Mouse (Mus musculus): ENCODE data around the gene Fam193a.

The Fam193a gene

DNA sequence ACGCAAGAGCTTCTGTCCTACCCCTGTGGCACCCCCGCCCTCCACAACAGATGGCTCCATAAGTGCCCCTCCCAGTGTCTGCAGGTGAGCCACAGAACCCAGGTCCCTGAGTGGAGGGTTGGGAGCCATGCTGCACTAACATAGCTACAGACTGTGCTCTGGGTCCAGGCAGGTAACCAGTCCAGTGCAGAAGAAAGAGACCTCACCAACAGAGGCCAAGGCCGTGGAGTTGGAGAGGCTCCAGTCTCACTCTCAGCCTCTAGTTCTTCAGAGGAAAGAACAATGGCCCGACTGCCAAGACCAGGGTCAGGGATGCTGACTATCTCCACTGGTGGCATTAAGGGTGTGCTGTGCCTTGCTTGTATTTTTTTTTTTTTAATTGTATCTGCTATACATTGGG is 91.6 kb downstream of the Fam193a start:
- DNase-seq (ENCODE audit: low read depth, low spot score), result no peak

DNA sequence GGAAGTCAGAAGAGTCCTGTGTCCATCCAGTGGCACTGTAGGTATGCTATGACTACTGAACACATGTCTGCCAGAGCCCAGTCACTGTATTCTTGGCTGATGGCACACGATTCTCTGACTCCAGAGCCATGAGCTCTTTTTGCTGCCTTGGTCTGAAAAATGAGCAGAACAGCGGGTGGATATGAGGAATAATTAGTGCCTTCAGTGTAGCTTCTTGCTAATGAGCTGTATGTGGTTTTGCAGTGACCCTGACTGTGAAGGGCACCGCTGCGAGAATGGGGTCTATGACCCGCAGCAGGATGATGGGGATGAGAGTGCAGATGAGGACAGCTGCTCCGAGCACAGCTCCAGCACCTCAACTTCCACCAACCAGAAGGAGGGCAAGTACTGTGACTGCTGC is 92.1 kb downstream of the Fam193a start:
- no peak for DNase-seq (ENCODE audit: low read depth, low spot score)

DNA sequence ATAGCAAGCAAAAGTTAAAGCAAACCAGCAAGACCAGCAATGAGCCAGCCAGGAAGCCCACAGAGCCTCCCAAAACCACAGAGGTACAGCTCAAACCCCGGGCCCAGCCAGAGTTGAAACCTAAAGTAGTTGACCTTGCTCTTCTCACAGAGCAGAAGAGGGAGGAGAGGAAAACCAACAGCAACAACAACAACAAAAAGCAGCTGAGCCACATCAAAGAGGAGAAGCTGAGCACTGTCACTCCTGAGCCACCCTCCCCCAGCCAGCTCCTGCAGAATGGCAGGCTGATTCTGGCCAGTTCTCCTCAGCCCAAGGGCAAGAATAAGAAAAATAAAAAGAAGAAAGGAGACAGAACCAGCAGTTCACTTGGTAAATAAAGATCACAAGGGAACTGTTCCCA is 96.3 kb downstream of the Fam193a start:
- DNase-seq (ENCODE audit: low read depth, low spot score), result peak; percentile 78

DNA sequence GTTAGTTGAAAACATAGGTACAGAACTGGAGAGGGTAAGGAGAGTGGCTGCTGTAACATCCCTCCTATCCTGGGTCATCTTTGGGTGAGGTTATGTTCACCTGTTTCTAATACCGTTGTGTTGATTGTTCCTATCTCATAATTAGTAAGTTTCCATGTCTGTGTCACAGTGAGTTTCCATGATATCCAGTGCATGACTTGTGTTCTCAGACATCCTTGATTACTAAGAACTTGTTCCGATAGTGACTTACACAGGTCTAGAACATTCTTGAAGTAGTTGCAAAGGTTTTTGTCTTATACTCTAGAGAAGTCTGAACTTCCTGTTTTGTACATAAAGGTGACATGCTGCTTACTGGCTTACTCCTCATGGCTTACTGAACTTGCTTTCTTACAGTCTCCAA is 96.9 kb downstream of the Fam193a start:
- DNase-seq (ENCODE audit: low read depth, low spot score), result peak; percentile 68

DNA sequence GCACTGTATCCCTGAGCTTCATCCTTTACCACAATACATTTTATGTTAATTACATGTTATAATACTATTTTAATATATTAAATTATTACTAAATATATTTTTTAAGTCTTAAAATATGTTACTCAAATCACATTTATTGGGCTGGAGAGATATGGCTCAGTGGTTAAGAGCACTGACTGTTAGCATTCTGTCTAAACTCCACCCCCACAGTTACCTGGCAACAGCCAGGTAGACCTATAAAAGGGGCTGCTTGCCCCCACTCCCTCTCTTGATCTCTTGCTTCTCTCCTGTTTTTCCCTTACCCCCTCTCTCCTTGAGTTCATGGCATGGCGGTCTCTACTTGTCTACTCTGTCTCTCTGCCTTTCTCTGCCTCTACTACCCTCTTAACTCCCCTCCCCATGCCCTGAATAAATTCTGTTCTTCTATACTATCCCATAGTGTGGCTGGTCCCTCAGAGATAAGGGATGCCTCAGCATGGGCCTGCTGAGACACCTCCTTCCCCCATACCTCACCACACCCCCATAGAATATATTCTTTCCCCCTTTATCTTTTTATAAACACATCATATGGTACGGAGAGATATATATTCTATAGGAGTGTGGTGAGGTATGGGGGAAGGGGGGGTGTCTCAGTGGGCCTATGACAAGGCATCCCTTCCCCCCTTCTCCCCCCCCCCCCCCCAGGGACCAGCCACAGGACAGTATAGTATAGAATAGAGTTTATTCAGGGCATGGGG is 98.5 kb downstream of the Fam193a start:
- no peak for DNase-seq (ENCODE audit: low read depth, low spot score)

DNA sequence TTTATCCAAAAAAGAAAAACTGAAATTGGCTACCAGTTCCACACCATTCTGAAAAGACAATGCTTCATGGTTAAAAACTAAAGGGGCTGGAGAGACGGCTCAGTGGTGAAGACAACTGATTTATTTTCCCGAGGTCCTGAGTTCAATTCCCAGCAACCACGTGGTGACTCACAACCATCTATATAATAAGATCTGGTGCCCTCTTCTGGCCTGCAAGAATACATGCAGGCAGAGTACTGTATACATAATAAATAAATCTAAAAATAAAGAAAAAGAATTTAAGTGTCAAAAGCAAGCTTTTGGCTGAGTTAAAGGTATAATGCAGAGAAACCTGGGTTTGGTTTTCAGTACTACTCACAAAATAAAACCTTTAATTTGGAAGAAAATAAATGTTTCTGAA is 111.2 kb downstream of the Fam193a start:
- no peak for DNase-seq (ENCODE audit: low read depth, low spot score)

DNA sequence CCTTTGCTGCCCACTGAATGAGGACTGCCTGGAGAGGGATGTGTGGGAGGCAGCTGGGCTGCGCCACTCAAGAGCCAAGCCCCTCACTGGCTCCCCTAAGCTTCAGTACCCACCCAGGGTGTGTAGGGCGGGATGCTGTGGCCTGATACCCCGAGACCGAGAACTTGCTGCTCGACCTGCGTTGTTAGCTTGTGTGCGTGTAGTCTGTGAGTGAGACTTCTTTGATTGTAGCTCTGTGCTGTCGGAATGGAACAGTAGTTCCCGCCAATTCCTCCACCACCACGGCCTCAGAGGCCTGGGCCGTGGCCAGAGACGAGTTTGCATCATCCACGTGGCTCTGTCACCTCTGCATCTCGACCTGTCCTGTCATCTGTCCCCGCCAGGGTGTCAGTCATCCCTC is 116.0 kb downstream of the Fam193a start:
- DNase-seq (ENCODE audit: low read depth, low spot score), result no peak

DNA sequence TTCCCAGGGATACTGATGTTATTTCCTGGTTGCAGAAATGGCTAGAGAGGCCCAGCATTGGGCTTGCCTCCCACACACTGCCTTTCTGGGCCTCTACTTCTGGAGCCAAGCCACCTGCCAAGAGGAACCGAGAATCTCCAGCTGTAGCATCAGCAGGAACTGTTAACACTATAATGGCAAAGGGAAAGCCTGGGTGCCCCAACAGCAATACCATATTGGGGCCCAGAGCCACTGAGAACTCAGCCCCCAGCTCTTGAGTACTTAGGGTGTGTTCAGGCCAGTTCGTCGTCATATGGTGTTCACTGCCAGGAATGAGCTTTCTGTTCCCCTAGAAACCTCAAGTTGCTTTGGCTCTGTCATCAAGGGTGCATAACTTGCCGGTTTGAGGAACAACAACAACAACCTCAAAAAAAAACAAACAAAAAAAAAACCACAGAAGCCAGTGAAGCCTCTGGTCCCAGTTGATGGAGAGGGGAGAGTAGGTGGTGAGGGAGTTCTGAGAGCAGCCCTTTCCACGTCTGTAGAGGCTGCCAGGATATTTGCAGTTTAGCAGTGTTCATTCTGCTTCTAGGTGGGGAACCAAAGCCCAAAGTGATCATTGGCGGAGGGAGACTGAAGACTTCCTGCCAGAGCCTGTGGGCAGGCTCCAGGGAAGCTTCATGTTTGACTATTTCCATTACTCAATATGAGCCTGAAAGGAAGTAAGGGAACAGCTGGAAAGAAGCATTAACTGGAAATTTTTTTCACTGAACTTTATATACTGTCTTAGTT is 117.8 kb downstream of the Fam193a start:
- DNase-seq (ENCODE audit: low read depth, low spot score), result no peak

DNA sequence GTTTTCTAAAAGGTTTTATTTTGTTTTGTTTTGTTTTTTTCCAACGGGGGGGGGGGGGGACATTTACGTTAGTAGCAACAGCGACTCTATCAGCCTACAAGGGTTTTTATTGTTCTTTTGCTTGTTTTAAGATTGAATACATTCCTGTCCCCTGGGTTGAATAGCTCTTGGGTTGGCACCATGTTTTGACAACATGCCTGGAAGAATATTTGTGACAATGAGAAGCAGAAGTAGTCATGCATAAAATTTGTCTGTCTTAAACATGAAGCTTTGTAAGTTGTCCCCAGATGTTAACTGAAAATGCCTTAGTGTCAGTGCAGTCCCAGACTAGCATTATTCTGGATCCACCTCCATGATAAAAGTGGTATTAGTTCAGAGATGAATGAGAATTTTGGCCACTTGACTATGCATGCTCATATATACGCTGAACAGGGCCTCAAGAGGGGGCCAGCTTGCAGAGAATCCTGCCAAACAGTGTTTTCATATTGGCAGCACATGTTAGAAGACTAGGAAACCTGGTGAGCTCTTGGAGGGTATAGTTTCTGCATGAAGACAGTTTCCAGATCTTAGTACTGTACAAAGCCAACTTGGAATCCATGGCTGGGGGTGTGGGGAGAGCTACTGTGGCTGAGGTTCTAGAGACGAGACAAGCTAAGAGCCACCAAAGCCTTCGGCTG is 119.1 kb downstream of the Fam193a start:
- no peak for DNase-seq (ENCODE audit: low read depth, low spot score)

DNA sequence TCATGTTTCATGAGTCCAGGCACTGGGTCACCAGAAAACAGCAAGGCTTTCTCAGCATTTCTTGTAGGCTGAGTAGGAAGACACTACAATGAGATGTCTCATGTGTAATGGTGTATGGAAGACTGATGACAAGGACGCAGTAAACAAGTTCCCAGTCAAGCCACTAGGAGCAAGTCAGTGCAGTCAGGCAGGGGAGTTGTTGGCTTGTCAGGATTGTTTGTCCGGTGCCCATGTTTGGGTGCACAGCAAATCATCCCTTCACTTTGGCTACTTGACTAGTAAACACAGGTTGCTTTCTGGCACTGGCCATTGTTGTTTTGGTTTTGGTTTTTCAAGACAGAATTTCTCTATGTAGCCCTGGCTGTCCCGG is 119.7 kb downstream of the Fam193a start:
- no peak for DNase-seq (ENCODE audit: low read depth, low spot score)

DNA sequence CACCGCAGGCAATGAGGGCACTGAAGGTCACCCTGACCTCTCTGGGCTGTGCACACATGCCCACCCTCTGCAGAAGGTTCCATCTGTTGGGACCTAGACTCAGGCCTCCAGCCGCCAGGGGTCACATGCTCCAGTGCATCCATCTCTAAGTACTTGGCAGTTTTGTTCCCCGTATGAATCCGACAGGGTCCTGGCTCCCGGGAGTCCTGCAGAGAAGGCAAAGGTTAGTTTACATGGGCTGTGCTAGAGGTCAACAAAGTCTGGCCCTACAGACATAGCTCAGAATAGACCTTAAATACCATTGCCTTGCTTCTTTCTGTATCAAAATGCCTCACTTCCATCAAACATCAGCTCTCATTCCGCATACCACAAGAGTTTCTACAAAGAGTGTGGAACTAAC is 127.0 kb downstream of the Fam193a start:
- DNase-seq (ENCODE audit: low read depth, low spot score), result no peak

DNA sequence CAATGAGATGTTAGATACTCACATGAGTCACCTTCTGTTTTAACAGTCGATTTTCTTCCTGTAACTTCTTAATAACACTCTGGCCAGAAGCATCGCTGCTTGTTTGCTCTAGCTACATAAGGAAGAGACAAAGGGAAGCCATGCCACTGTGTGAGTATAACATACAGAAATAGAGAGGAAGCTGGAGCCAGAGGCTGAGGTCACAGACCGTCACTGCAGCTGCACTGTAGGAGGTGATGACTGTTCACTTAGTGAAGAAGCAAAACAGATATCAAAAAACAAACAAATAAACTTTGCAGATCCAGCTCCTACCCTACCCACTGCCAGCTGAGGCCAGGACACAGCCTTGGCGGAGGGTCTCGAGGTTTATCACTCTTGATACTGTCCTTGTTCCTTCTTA is 131.2 kb downstream of the Fam193a start:
- no peak for DNase-seq (ENCODE audit: low read depth, low spot score)

DNA sequence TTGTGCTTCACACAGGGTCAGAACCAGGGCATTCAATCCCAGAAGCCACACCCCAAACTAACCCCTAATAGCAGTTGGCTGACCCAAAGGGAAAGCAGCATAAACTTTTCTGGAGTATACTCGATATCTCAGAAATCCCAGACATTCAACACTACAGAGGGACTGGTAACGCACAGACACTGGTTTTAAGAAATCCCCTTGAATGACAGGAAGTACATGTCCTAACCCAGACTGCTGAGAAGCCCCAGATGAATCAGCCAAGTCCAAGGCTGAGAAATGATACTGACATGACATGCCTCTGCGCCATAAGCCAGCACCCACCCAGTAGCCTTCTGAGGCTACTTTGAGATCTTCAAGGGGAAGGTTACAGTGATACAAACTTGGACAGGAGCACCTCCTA is 131.9 kb downstream of the Fam193a start:
- no peak for DNase-seq (ENCODE audit: low read depth, low spot score)

DNA sequence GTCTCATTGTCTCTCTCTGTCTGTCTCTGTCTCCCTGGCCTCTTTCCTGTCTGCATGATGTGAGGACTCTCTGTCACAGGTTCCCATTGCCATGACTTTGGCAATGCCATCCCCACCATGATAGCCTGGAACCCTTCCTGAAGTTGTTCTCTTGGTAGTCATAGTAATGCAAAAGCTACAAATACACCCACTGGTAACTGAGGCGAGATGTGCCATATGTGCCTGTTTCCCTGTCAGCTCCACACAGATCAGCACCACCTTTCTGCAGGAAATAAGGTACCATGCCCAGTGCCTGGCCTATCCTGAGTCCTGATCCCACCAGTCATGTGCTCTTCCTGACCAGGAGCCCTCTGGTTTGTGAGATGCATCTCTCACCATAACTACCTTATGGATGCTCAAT is 132.7 kb downstream of the Fam193a start:
- DNase-seq (ENCODE audit: low read depth, low spot score), result no peak

DNA sequence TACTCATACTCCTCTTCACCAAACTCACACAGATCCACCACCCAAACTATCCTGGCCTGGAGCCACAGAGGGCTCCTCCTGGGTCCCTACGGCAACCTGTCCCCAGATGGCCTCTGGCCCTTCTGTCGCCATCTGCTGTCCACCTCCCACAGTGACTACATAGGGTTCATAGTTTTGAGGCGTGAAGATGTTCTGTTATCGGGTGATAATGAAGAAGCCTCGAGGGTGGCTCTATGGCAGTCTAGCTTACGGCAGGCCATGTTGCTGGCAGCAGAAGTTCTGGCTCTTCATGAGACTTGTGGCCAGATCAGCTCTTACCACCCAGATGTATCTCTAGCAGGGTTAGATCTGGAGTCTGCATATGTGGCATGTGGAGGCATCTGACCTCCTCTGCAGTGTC is 133.1 kb downstream of the Fam193a start:
- DNase-seq (ENCODE audit: low read depth, low spot score), result no peak

DNA sequence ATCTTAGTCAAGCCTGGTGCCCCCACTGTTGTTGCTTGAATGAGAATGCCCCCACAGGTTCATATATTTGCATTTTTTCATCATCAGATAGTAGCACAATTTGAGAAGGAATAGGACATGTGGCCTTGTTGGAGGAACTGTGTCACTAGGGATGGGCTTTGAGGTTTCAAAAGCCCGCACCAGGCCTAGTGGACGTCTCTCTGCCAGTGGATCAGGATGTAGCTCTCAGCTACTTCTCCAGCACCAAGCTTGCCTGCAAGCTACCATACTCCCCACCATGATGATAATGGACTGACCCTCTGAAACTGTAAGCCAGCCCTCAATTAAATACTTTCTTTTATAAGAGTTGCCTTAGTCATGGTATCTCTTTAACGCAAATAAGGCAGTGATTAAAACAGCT is 142.8 kb downstream of the Fam193a start:
- DNase-seq (ENCODE audit: low read depth, low spot score), result no peak

DNA sequence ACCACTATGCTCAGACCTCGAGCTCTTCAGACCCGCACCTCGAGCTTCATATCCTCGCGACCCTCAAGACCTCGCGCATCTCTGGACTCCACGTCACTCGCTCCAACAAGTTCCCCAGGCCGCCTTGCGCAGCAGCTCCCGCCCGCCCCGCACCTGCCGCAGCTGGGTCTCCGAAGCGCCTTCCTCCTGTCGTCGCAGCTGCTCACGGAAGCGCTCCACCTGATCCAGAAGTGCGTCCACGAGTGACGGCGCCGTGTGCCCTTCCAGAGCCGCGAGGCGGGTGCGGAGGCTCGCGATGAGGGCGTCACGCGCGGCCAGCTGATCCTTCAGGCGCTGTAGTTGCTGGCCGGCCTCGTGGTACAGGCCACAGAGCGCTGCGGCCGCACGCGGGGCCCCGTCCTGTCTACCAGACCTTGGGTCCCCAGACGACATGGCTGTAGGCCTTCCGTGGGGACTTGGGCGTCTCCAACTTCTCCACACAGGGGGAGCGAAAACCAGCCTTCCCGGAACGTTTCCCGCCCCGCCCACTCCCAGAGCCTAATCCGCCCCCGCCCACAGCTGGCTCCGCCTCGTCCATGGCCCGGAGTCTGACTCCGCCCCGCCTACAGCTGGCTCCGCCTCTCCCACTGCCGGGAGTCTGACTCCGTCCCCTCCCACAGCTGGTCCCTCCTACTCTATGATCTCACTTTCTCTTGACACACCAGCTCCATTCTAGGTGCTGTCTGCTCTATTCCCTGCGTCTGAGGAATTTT is 143.9 kb downstream of the Fam193a start, which contains the start of gene Tnip2:
TSS of gene Tnip2 (minus strand) at position 526 of the 752 bp plus-strand sequence.
- peak; percentile 95 for DNase-seq (ENCODE audit: low read depth, low spot score)

DNA sequence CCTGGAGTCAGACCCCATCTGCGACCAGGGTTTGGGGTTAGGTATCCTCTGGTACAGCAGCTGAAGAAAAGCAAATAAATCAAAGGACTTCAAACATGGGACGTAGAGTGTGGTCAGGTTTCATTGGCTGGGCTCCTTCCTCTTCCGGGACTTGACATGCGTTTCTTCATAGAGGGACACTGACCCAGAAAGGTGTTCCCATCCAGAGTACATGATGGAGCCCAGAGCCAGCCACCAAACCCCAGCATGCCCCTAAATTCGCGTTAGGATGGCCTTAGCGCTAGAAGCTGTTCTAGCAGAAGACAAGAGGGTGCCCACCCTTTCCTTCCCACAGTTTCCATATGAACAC is 144.5 kb downstream of the Fam193a start:
- DNase-seq (ENCODE audit: low read depth, low spot score), result no peak

DNA sequence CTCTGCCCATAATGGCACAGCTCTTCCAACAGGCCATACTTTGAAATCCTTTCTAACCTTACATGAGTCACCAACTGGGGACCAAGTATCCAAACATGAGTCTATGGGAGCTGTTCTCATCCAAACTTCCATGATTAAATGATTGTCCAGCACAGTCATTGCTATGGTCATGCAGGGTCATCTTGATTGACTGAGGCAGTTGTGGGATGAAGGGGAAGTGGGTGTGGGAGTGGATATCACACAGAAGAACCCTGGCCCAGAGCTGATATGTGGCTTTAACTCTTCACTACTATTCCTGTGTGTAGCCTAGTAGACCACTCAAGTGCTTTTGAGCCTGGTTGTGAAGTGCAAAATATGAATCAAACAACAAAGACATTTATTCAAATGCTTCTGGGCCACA is 145.4 kb downstream of the Fam193a start:
- no peak for DNase-seq (ENCODE audit: low read depth, low spot score)

DNA sequence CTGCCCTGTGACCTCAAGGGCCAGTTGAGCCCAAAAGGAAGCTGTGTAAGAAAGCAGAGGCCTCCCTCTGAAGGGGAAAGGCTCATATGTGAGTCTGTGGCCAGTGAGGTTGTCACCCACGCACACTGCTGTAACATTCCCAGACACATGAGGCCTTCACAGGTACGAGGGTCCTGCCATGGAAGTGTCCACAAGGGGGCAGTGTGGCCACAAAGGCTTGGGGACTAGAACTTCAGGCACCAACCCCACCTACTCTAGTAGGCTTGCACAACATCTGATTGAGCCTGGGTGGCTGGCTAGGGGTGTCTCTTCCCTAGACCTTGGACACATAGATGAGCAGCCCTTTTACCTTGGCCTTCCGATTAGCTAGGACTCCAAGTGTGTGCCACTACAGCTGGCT is 148.2 kb downstream of the Fam193a start:
- peak; percentile 83 for DNase-seq (ENCODE audit: low read depth, low spot score)

DNA sequence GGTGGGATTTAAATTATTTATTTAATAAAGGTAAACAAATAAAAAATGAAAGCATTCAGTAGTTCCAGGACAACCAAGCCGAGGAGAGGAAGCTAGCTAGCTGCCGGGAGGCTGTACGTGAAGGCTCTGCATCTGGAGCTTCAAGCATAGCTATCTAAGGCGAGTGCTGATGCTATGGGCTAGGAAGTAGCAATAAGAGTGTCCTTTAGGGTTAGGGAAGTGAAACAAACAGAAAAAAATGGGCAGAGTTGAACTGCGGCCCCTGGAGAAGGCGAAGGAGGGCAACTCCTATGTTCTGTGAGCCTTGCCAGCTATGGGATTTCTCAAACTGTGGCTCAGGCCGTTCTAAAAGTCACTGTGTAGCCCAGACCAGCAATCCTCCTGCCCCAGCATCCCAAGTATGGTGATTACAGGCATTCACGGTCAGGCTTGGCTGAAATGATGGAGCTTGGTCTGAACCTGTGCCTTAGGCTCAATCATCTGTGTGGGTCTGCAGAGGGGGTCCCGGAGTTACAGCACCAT is 149.7 kb downstream of the Fam193a start:
- no peak for DNase-seq (ENCODE audit: low read depth, low spot score)

All from CD4-positive helper T cell, adult 2 months (primary cell).